Mouse (Mus musculus) ovary, postnatal 14 days (tissue): ENCODE results near the gene Nupl1.

Source experiments
- DNase-seq: peaks from one replicate; pipeline ENCODE4 v3.0.0; 2022; ENCODE audit warnings: low spot score

Gene Nupl1

DNA sequence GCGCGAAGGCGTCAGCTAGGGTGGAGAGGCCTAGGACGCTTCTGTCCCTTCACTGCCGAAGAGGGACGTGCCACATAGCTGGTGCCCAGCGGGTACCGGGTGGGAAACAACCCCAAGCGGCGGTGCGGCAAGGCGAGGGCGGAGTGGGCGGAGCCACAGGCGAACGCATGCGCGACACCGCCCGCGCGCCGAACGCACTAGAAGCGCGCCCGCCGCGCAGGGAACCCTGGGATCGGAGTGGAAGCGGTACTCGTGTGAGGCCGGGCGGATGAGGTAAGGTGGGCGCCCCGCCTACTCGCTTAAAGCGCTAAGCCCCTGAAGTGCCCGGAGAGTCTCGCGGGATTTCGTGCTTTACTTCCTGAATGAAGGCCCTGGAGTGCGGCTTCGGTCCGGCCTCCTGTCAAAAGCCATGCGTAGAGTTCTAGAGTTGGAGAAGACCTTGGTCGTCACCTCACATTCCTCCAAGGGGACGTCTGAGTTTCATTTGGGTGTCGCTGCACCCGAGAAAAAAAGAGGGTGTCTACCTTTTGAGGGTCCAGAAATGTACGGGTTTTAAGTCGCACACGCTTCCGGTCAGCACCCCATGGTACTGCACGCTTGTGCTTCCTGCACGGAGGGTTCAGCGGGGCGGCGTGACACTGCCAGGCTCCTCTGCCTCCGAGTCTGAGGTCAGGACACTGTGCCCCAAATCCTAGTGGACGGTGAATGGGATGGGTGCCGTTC, at the start of gene Nupl1, which contains the start of gene Gm49336:
Nupl1 (minus strand) TSS at position 151 of the 723 bp plus-strand sequence.
Gm49336 (minus strand) TSS at position 227 of the 723 bp plus-strand sequence.
- peak; percentile 91 for DNase-seq

- DNase-seq = no peak
Observed at GRCm38 (mm10) chr14:60301024-60301423, 49.8 kb upstream of the Nupl1 start.

DNA sequence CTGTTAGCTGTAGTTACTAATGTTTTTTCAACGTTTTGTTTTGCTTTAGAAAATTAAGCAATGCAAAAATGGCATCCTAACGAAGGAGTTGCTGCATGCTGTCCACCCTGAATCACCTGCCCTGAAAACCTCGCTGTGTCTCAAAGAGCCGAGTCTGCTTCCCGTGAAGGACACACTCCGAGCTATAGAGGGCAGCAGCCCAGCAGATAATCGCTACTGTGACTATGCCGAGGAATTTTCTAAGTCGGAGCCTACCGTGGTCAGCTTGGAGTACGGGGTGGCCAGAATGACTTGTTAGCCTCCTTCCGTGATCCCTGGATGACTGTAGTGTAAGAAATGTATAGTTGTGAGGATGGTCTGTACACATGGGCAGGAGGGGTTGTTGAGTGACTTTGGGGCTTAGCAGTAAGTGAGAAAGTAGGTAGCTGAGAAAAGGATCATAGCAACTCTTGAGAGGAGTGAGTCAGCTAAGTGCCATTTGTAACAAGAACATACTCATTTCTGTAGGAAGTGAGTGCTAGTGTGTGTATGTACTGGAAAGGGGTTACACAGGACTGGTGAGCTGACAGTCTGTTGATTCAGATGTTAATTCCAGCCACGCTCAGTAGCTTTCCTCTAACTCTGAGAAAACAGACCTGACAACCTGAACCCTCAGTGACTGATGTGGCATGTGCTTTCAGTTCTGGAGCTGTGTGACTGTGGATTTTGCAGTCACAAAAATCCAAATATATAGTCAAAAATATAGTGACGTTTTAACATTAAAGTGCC, 49.2 kb upstream of the Nupl1 start:
- DNase-seq = no peak

DNA sequence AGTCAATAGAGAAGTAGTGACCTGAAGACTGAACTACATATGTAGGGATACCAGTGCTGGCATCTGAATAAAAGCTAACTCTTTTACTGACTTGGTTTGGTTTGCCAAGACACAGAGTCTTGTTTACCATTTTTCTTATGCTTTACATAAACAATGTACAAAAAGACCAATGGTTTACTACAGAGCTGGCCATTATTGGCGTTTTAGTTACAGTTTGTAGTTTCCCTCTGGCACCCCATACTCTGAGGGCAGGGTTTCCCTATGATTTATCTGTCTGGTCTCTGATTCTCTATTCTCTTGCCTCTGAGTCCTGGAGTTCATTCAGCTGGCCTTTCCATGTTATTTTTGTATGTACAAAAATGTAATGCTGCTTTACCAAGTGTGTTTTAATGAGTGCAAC, 44.3 kb upstream of the Nupl1 start:
- no peak for DNase-seq

- no peak for DNase-seq
Observed at GRCm38 (mm10) chr14:60290363-60290762, 39.1 kb upstream of the Nupl1 start.

- no peak for DNase-seq
Observed at GRCm38 (mm10) chr14:60286194-60286863, 35.1 kb upstream of the Nupl1 start.

- DNase-seq = no peak
Observed at GRCm38 (mm10) chr14:60275301-60276276, 24.4 kb upstream of the Nupl1 start.

DNA sequence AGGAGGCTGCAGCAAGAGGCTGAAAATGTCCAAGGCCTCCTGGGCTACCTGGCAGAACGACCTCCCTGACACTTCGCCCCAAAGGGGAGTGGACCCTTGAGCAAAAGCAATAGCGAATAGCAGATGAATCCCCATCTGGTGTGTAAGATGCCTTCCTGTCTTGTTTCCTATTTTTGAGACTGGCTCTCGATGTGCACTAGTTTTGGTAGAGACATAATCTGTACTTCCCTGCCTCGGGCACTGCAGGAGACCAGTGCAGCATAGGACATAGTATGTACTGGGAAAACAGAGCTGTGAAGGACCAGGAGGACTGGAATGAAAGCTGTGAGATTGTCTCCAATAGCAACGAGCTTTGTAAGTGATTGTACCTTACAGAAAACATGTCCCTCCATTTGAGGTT, 22.1 kb upstream of the Nupl1 start:
- DNase-seq = no peak

DNA sequence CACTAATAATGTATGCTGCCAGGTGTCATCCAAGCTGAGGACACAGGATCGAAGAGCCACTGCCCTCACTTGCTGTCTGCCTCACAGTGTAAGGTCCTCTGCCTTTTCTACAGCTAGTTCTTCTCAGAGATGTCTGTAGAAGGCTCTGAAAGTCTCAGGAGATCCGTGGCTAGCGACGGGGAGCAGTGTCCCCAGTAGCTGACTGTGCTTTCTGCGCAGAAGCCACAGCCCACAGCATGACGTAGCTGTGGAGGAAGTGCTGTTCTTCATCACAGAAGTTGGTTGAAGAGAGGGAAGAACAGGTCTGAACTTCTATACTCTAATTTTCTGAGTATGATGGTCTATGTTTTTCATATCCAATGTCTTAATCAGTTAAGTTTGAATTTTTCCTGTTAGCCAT, 18.1 kb upstream of the Nupl1 start:
- DNase-seq = no peak

GRCm38 (mm10) chr14:60264990-60265876, 14.0 kb upstream of the Nupl1 start, which contains the start of gene Mtmr6:
Gene Mtmr6, plus strand, starts transcription at chr14:60265228.
- DNase-seq = peak; percentile 90

GRCm38 (mm10) chr14:60262316-60262715, 11.1 kb upstream of the Nupl1 start:
- no peak for DNase-seq

DNA sequence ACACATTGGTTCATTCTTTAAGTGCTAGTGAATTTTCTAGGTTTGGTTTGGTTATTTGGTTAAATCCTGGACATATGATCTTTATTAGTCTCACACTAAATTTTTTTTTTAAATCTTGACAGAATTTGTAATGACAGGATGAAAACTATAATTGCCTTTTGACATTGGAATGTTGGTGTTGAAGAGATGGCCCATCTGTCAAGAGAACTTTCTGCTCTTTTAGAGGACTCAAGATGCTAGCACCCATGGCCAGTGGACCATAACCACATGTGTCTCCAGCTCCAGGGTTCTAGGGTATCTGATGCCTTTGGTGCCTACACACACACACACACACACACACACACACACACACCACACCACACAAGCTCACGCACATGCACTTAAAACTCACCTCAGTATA, 6.6 kb upstream of the Nupl1 start:
- DNase-seq = no peak

- no peak for DNase-seq
Observed at GRCm38 (mm10) chr14:60257101-60257500, 5.9 kb upstream of the Nupl1 start.

GRCm38 (mm10) chr14:60256356-60256755, 5.1 kb upstream of the Nupl1 start:
- DNase-seq = no peak

DNA sequence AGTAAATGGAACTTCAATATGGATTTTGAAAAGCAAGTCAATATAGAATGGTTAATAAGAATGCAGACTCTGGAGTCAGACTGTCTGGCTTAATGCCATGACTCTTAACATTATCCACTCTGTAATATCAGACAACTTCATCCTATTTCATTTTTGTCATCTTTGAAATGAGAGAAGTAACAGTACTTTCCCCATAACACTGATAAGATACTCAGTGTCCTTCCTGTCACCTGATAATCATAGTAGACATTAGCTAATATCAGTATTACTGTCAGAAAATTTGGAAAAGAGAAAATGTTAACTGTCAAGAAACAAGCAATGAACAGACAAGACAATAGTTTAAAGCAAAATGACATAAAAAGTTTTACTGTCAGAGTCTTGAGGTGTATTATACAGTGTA, 3.5 kb upstream of the Nupl1 start:
- no peak for DNase-seq

DNA sequence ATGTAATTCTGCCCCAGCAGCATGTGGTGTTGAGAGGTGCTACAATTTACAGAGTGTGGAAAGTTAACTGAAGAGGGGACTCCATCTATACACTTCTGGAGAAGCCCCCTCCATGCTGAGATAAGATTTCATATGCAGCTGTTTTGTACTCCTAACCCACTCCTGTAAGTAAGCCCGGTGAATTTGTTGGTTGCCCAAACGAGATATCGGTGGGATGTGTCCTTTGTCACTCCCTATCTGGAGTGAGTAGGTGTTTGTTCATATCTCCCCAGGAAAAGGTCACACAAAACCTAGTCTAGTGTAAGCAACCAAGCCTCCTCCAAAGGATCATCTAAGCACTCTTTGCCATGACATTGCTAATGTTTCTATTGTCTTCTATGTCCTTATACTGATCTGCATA, 2.2 kb upstream of the Nupl1 start:
- DNase-seq = no peak

- no peak for DNase-seq
Observed at GRCm38 (mm10) chr14:60252004-60253000, 1.1 kb upstream of the Nupl1 start.

DNA sequence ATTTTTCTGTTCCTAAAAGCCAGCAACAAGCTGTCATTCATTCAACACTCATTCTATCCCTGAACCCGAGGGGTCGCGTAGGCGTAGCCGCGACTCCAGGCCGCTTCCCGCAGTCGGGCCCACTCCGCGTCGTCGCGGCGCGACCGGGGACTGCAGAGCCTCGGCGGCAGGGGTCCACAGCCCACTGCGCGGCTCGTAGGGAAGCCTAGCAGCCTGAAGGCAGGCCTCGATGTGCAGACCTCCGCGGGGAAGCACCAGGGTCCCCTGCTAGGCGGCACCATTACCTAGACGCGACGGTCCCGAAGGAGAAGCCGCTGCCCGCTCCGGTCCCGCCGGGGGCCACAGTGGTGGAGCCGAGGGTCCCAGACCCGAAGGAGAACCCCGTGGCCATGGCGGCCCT, 352 bp downstream of the Nupl1 start:
- no peak for DNase-seq

DNA sequence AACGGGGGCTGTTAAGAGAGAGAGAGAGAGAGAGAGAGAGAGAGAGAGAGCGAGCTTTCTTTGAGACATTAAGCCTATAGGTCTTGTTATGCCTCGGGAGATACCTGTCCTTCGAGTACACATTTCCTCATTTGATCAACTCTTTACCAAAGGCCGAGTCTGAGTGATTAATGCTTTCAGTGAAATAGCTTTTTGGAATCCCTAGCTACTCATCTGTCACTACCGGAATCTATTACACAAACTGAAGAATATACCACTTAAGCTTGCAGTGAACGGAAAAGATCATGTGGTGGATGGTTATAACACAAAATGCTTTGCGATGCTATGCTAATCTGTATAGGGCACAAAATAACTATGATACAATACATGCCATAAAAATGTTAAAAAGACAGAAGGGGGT, 865 bp downstream of the Nupl1 start:
- no peak for DNase-seq
